Mouse (Mus musculus): Measurements from ENCODE around the gene Cntnap2. TPM values are rescaled to one million over a fixed set of nuclear protein-coding genes. Genes with fewer than 3 reads are reported as not detected.

The Cntnap2 gene
- 0.15 and 0.55 TPM in 2 replicates for polyA plus RNA-seq (2014; fragmentation: Nextera tagmentation; extraction: Ambion mirVana)

DNA sequence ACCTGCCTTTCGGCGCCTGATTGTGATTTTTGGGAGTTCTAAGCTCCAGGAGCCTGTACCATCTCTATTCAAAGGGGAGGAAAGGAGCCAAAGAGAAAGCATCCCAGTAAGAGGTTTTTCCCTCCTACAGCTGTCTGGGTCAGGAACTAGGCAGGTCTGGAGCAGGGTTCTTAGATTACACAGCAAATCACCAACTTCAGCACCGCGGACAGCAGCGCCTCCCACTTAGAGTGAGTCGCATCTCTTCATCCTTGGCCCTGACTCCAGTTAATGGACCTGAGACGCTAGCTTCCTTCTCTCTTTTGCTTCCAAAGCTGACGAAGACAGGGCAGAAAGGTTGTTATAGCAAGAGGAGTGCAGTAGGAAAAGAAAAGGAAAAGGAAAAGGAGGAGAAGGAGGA is at the start of gene Cntnap2:
Cntnap2 (plus strand) TSS at position 267 of the 400 bp plus-strand sequence.
- no peak for ATAC-seq (ENCODE audit: insufficient number of reproducible peaks, insufficient read depth, low FRiP score, low read depth)
- Histone ChIP-seq H3K4me2 (ENCODE audit: low read length) (no peak within 1 kb of the TSS), H3K27ac (replicated peaks in 1 of 2; ENCODE audit: control insufficient read depth in 1 of 2, insufficient read depth in 1 of 2, low read depth in 2 of 2, low read length in 2 of 2) (no peak within 1 kb of the TSS), H3K9me3 (ENCODE audit: control insufficient read depth, low read length) (no peaks in the 10 kb centered on the region), H3K4me1 (ENCODE audit: control insufficient read depth in 2 of 2, insufficient read depth in 2 of 2, low read length in 2 of 2) (no peaks in the 10 kb centered on the region), H3K27me3 (ENCODE audit: control insufficient read depth, insufficient read depth, low read length) (peaks cover 7% of the 10 kb centered on the region; the same call in 1 of the 2 replicates), H3K4me3 (ENCODE audit: control insufficient read depth in 1 of 2, insufficient read depth in 1 of 2, low read depth in 1 of 2, low read length in 2 of 2) (no peak within 1 kb of the TSS), H3K9ac (ENCODE audit: low read length) (no peak within 1 kb of the TSS), H3K36me3 (ENCODE audit: control insufficient read depth, insufficient read depth, low read length) (no peaks in the 10 kb centered on the region)
- 9% methylated on average over 8 of the region's 8 CpGs for WGBS

DNA sequence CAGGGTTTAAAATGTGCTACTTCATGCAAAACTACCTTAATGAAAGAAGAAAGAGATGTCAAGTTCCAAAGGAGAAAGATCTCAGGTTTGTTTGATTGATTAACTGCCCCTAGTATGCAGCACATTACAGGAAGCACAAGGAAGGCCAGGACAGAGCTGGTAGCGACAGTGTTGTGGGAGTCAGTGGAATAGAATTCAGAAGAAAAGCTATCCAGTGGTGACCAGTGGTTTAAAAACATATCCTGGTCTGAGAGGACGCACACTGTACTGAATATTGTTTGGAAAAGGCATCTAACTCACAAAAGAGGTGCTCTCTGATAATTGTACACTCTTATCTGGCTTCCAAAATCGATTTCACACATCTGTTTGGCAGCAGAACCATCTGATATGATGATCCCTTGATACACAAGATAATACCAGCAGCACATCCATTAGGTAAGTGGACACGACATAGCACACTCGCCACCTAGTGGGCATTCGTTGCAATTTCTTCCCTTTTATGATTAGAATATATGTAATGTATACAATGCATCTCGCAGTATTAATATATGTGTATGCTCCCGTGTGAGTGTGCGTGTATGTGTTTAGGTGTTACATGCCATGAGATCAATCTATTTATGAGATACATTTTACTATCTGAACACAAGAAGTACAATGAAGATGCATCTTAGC is 33.0 kb upstream of the Cntnap2 start:
- 25% methylated on average over 9 of the region's 9 CpGs for WGBS
- H3K4me2 ChIP-seq (ENCODE audit: low read length) = no peak overlapping the region
- H3K4me1 ChIP-seq (ENCODE audit: control insufficient read depth in 2 of 2, insufficient read depth in 2 of 2, low read length in 2 of 2) = no peaks in the 10 kb centered on the region
- no peak overlapping the region for H3K9ac ChIP-seq (ENCODE audit: low read length)
- H3K27me3 ChIP-seq (ENCODE audit: control insufficient read depth, insufficient read depth, low read length) = no peaks in the 10 kb centered on the region
- no peaks in the 10 kb centered on the region for H3K36me3 ChIP-seq (ENCODE audit: control insufficient read depth, insufficient read depth, low read length)
- no peak overlapping the region for H3K27ac ChIP-seq (replicated peaks in 1 of 2; ENCODE audit: control insufficient read depth in 1 of 2, insufficient read depth in 1 of 2, low read depth in 2 of 2, low read length in 2 of 2)
- no peak overlapping the region for H3K4me3 ChIP-seq (ENCODE audit: control insufficient read depth in 1 of 2, insufficient read depth in 1 of 2, low read depth in 1 of 2, low read length in 2 of 2)
- no peak for ATAC-seq (ENCODE audit: insufficient number of reproducible peaks, insufficient read depth, low FRiP score, low read depth)
- no peaks in the 10 kb centered on the region for H3K9me3 ChIP-seq (ENCODE audit: control insufficient read depth, low read length)

DNA sequence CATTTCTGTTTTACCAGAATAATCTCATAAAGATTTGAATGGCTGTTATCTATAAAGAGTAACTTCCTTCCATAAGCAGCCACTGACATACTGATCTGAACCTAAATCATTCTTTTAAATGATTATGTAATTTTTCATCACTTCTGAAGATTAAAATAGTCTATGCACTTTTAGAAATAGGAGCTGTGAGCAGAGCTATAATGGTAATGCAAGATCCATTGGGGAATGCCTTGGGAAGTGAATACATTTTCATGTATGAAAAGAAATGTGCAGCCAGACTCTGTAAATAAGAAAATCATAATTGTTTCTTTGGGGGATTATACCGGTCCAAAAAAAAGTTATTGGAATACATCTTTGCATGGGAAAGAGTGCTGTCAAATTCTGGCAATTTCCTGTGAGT is 19.7 kb upstream of the Cntnap2 start:
- Histone ChIP-seq H3K4me1 (ENCODE audit: control insufficient read depth in 2 of 2, insufficient read depth in 2 of 2, low read length in 2 of 2) (no peaks in the 10 kb centered on the region), H3K27me3 (ENCODE audit: control insufficient read depth, insufficient read depth, low read length) (no peaks in the 10 kb centered on the region), H3K9ac (ENCODE audit: low read length) (no peak overlapping the region), H3K4me2 (ENCODE audit: low read length) (no peak overlapping the region), H3K36me3 (ENCODE audit: control insufficient read depth, insufficient read depth, low read length) (no peaks in the 10 kb centered on the region), H3K27ac (replicated peaks in 1 of 2; ENCODE audit: control insufficient read depth in 1 of 2, insufficient read depth in 1 of 2, low read depth in 2 of 2, low read length in 2 of 2) (no peak overlapping the region), H3K4me3 (ENCODE audit: control insufficient read depth in 1 of 2, insufficient read depth in 1 of 2, low read depth in 1 of 2, low read length in 2 of 2) (no peak overlapping the region), H3K9me3 (ENCODE audit: control insufficient read depth, low read length) (no peaks in the 10 kb centered on the region)
- no peak for ATAC-seq (ENCODE audit: insufficient number of reproducible peaks, insufficient read depth, low FRiP score, low read depth)
- WGBS = 52% methylated on average over 1 of the region's 1 CpGs

DNA sequence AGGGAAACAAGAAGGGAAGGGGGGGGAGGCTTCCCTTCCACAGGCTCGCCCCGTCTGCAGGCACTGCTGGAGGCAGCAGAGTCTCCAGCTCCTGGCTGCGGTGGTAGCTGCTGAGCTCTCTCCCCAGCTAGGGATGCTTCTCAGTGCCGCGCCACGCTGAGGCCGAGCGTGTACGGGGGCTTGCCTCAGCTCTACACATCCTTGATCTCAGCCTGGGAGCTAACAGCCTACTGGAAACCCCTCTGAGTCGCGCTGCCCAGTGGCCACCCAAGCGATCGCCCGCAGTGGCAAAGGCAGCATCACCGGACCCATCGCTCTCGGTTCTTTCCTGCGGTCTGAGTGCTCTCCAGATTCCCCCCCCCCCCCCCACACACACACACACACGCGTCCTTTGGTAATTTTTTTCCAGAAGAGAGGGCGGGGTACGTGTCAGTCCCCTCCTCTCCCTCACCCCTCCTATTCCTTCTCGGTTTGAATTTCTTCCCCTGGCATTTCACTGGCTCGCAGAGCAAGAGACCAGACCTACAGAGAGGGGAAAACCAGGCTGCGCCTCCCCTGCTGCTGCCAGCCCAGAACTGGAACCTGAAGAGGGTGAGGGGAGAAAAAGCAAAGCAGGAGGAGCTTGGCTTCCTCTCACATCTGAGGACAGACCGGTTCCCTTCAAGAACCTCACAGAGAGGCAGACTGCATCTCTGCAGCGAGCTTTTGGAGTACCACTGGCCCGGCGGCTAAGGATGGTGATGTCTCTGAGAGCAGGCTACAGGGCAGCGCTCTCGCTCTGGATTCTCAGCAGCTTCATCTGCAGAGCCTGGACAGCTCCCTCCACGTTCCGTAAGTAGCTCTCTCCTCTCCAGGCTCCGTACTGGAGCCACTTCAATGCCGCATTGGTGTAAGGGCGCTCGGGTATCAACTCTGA is 657 bp downstream of the Cntnap2 start:
- Histone ChIP-seq H3K36me3 (ENCODE audit: control insufficient read depth, insufficient read depth, low read length) (no peaks in the 10 kb centered on the region), H3K27ac (replicated peaks in 1 of 2; ENCODE audit: control insufficient read depth in 1 of 2, insufficient read depth in 1 of 2, low read depth in 2 of 2, low read length in 2 of 2) (no peak overlapping the region), H3K27me3 (ENCODE audit: control insufficient read depth, insufficient read depth, low read length) (peaks cover 7% of the 10 kb centered on the region; the same call in 1 of the 2 replicates), H3K4me1 (ENCODE audit: control insufficient read depth in 2 of 2, insufficient read depth in 2 of 2, low read length in 2 of 2) (no peaks in the 10 kb centered on the region), H3K4me2 (ENCODE audit: low read length) (no peak overlapping the region), H3K9me3 (ENCODE audit: control insufficient read depth, low read length) (no peaks in the 10 kb centered on the region), H3K9ac (ENCODE audit: low read length) (no peak overlapping the region), H3K4me3 (ENCODE audit: control insufficient read depth in 1 of 2, insufficient read depth in 1 of 2, low read depth in 1 of 2, low read length in 2 of 2) (no peak overlapping the region)
- WGBS = 5% methylated on average over 36 of the region's 37 CpGs
- ATAC-seq (ENCODE audit: insufficient number of reproducible peaks, insufficient read depth, low FRiP score, low read depth) = no peak

DNA sequence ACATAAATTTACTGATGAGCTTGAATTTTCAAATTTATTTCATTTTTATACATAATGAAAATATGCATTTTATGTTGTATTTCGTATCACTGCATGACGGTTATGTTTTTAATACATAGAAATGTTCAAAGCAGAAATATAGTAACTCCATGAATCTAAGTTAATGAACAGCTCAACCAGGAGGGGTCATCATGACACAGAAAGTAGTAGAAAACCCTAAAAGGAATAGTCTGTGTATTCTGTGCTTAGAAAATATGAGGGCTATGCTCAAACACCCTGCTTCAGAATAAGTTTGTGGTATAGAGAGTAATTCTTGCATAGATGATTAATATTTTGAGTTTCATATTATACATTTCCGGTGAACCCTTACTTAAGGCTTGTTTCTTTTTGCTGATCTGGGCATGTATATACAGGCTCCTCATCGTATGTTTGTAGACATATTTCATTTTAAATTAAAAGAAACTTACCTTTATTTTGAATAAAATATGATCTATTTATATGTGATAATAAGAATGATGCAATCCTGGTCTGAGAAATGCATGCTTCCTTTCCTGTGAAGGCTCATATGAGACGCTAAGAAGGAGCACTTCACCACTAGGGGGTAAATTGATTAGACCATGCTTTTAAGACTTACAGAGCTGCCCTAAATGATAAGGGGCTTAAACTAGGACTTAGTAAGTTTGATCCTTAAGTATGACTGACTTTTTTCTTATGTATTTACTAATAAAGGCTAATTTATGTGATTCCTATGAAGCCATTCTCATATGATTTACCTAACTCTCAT is 3.2 kb downstream of the Cntnap2 start:
- 66% methylated on average over 5 of the region's 5 CpGs for WGBS
- Histone ChIP-seq H3K9me3 (ENCODE audit: control insufficient read depth, low read length) (no peaks in the 10 kb centered on the region), H3K27me3 (ENCODE audit: control insufficient read depth, insufficient read depth, low read length) (peaks cover 7% of the 10 kb centered on the region; the same call in 1 of the 2 replicates), H3K27ac (replicated peaks in 1 of 2; ENCODE audit: control insufficient read depth in 1 of 2, insufficient read depth in 1 of 2, low read depth in 2 of 2, low read length in 2 of 2) (no peak overlapping the region), H3K36me3 (ENCODE audit: control insufficient read depth, insufficient read depth, low read length) (no peaks in the 10 kb centered on the region), H3K4me3 (ENCODE audit: control insufficient read depth in 1 of 2, insufficient read depth in 1 of 2, low read depth in 1 of 2, low read length in 2 of 2) (no peak overlapping the region), H3K4me2 (ENCODE audit: low read length) (no peak overlapping the region), H3K4me1 (ENCODE audit: control insufficient read depth in 2 of 2, insufficient read depth in 2 of 2, low read length in 2 of 2) (no peaks in the 10 kb centered on the region), H3K9ac (ENCODE audit: low read length) (no peak overlapping the region)
- ATAC-seq (ENCODE audit: insufficient number of reproducible peaks, insufficient read depth, low FRiP score, low read depth) = no peak

DNA sequence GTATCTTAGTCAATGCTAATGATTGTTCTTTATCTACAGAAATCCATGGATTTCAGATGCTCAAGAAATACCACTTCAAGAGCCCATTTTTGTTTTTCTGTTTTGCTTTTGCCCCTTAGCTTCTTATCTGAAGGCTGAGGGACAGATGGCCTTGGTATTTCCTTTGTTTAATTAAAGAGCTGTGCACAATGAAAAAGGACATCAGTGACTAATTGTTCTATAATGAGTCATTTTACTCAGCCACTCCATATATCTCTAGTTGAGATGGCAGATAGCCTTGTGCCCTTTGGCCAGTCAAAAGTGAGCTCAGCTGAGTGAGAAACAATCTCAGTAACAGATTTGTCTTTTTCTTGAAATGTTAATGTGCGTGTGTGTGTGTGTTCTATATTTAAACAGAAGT is 29.1 kb downstream of the Cntnap2 start:
- Histone ChIP-seq H3K9me3 (ENCODE audit: control insufficient read depth, low read length) (no peaks in the 10 kb centered on the region), H3K36me3 (ENCODE audit: control insufficient read depth, insufficient read depth, low read length) (no peaks in the 10 kb centered on the region), H3K4me2 (ENCODE audit: low read length) (no peak overlapping the region), H3K27ac (replicated peaks in 1 of 2; ENCODE audit: control insufficient read depth in 1 of 2, insufficient read depth in 1 of 2, low read depth in 2 of 2, low read length in 2 of 2) (no peak overlapping the region), H3K4me3 (ENCODE audit: control insufficient read depth in 1 of 2, insufficient read depth in 1 of 2, low read depth in 1 of 2, low read length in 2 of 2) (no peak overlapping the region), H3K27me3 (ENCODE audit: control insufficient read depth, insufficient read depth, low read length) (no peaks in the 10 kb centered on the region), H3K4me1 (ENCODE audit: control insufficient read depth in 2 of 2, insufficient read depth in 2 of 2, low read length in 2 of 2) (no peaks in the 10 kb centered on the region), H3K9ac (ENCODE audit: low read length) (no peak overlapping the region)
- no peak for ATAC-seq (ENCODE audit: insufficient number of reproducible peaks, insufficient read depth, low FRiP score, low read depth)
- WGBS = 38% methylated on average over 1 of the region's 1 CpGs

DNA sequence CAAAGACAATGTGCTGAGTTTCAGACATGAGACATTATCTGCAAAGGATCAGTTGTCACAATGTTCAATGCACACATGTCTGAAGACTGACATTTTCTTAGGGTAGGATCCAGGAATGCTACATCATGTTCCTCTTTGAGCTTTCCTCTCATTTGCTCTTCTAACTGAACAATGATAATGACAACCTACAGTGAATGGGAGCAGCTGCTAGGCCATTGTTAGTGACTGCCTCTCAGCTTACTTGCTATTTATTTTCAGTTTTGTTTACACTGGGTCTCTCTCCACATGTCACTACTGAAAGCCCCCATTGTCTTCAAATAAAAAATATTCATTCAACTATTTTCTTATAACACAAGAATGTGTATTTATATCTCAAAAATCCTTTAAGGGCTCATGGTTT is 54.5 kb downstream of the Cntnap2 start:
- Histone ChIP-seq H3K9me3 (ENCODE audit: control insufficient read depth, low read length) (no peaks in the 10 kb centered on the region), H3K4me2 (ENCODE audit: low read length) (no peak overlapping the region), H3K4me1 (ENCODE audit: control insufficient read depth in 2 of 2, insufficient read depth in 2 of 2, low read length in 2 of 2) (no peaks in the 10 kb centered on the region), H3K36me3 (ENCODE audit: control insufficient read depth, insufficient read depth, low read length) (no peaks in the 10 kb centered on the region), H3K27ac (replicated peaks in 1 of 2; ENCODE audit: control insufficient read depth in 1 of 2, insufficient read depth in 1 of 2, low read depth in 2 of 2, low read length in 2 of 2) (no peak overlapping the region), H3K27me3 (ENCODE audit: control insufficient read depth, insufficient read depth, low read length) (no peaks in the 10 kb centered on the region), H3K9ac (ENCODE audit: low read length) (no peak overlapping the region), H3K4me3 (ENCODE audit: control insufficient read depth in 1 of 2, insufficient read depth in 1 of 2, low read depth in 1 of 2, low read length in 2 of 2) (no peak overlapping the region)
- no peak for ATAC-seq (ENCODE audit: insufficient number of reproducible peaks, insufficient read depth, low FRiP score, low read depth)

Measured in heart, embryonic 14.5 days (tissue).